Comparison of ENCODE assay signal across 26 mouse cellular contexts in genomic region chr16:18580389-18580788, GRCm38 (mm10). TPM values are rescaled to one million over a fixed set of nuclear protein-coding genes. Genes with fewer than 3 reads are reported as not detected.
DNase-seq lines count a peak whose midpoint lies in the region; ATAC-seq and TF ChIP-seq lines count a peak whose summit lies in the region.
"Had no signal": no experiment of that assay in that cellular context is flagged by ENCODE, and none has a peak within 500 bp of the region (broad histone marks: within the 10 kb centered on the region; RNA-seq: fewer than 3 reads in every experiment).

No protein-coding gene starts in this region.

- no peak overlapping the region for H3K4me3 ChIP-seq in hindbrain, embryonic 10.5 days
- no peak overlapping the region for H3K4me3 ChIP-seq in hindbrain, embryonic 14.5 days (replicated peaks; ENCODE audit: low read length)
- H3K4me3 ChIP-seq in lung, embryonic 14.5 days (ENCODE audit: low read depth, low read length) = no peak overlapping the region
- no peak overlapping the region for H3K4me3 ChIP-seq in embryonic fibroblast, embryonic 13.5 days (ENCODE audit: insufficient read depth, low read length)
- H3K4me3 ChIP-seq: erythroblast, embryonic 14.5 days; forebrain, embryonic 12.5 days; hindbrain, embryonic 15.5 days; myocyte had no signal

- H3K36me3 ChIP-seq in hindbrain, embryonic 10.5 days = no peaks in the 10 kb centered on the region
- H3K36me3 ChIP-seq in hindbrain, embryonic 14.5 days (replicated peaks; ENCODE audit: control insufficient read depth, insufficient read depth) = no peaks in the 10 kb centered on the region
- H3K36me3 ChIP-seq in lung, embryonic 14.5 days (ENCODE audit: insufficient read depth) = no peaks in the 10 kb centered on the region; the same call in 1 of the 2 replicates
- H3K36me3 ChIP-seq: embryonic facial prominence, embryonic 12.5 days; forebrain, embryonic 12.5 days; heart, embryonic 15.5 days; hindbrain, embryonic 15.5 days; intestine, embryonic 15.5 days; kidney, embryonic 15.5 days; midbrain, embryonic 13.5 days; neural tube, embryonic 13.5 days had no signal

- ATAC-seq in hindbrain, embryonic 14.5 days (ENCODE audit: low FRiP score) = no peak
- no peak for ATAC-seq in lung, embryonic 14.5 days (ENCODE audit: insufficient read depth)
- ATAC-seq: intestine, embryonic 15.5 days; midbrain, embryonic 13.5 days; Patski had no signal

- no peak overlapping the region for H3K9ac ChIP-seq in hindbrain, embryonic 14.5 days
- H3K9ac ChIP-seq in lung, embryonic 14.5 days = no peak overlapping the region
- H3K9ac ChIP-seq: embryonic facial prominence, embryonic 12.5 days; forebrain, embryonic 12.5 days; hindbrain, embryonic 15.5 days; kidney, embryonic 15.5 days; midbrain, embryonic 13.5 days; neural tube, embryonic 13.5 days had no signal

- no peaks in the 10 kb centered on the region for H3K9me3 ChIP-seq in hindbrain, embryonic 10.5 days
- H3K9me3 ChIP-seq in hindbrain, embryonic 14.5 days (ENCODE audit: control insufficient read depth, low read length) = no peaks in the 10 kb centered on the region
- H3K9me3 ChIP-seq in lung, embryonic 14.5 days (ENCODE audit: low read depth, low read length) = no peaks in the 10 kb centered on the region
- H3K9me3 ChIP-seq: embryonic facial prominence, embryonic 12.5 days; forebrain, embryonic 12.5 days; heart, embryonic 15.5 days; hindbrain, embryonic 15.5 days; intestine, embryonic 15.5 days; kidney, embryonic 15.5 days; midbrain, embryonic 13.5 days; neural tube, embryonic 13.5 days had no signal

- H3K4me2 ChIP-seq in hindbrain, embryonic 14.5 days (replicated peaks) = no peak overlapping the region
- H3K4me2 ChIP-seq in lung, embryonic 14.5 days = no peak overlapping the region
- H3K4me2 ChIP-seq: midbrain, embryonic 13.5 days had no signal

- peaks cover 87% of the 10 kb centered on the region for H3K27me3 ChIP-seq in hindbrain, embryonic 10.5 days (ENCODE audit: insufficient read depth, poor library complexity, severe bottlenecking)
- H3K27me3 ChIP-seq in hindbrain, embryonic 14.5 days (ENCODE audit: control insufficient read depth, insufficient read depth, low read length) = peaks cover 63% of the 10 kb centered on the region
- peaks cover 63% of the 10 kb centered on the region for H3K27me3 ChIP-seq in lung, embryonic 14.5 days (ENCODE audit: insufficient read depth, low read length)

- peaks cover 50% of the 10 kb centered on the region for H3K4me1 ChIP-seq in hindbrain, embryonic 10.5 days (replicated peaks)
- peaks cover 13% of the 10 kb centered on the region for H3K4me1 ChIP-seq in hindbrain, embryonic 14.5 days (replicated peaks; ENCODE audit: control insufficient read depth, insufficient read depth, low read length)
- 0 out of 2 replicates have a peak, but pooled peaks cover 5% of the 10 kb centered on the region for H3K4me1 ChIP-seq in lung, embryonic 14.5 days (ENCODE audit: insufficient read depth)
- H3K4me1 ChIP-seq in embryonic fibroblast, embryonic 13.5 days (ENCODE audit: control insufficient read depth, insufficient read depth, low read length) = no peaks in the 10 kb centered on the region

- WGBS in hindbrain, embryonic 10.5 days = 9% methylated on average over 2 of the region's 2 CpGs
- 15% methylated on average over 2 of the region's 2 CpGs for WGBS in hindbrain, embryonic 14.5 days
- WGBS in lung, embryonic 14.5 days = 23% methylated on average over 2 of the region's 2 CpGs

- TF ChIP-seq CTCF in lung, embryonic 14.5 days (IDR thresholded peaks at IDR 0.05; ENCODE audit: low read depth) = peak; percentile 47
- peak; percentile 20; the same call in 1 of the 2 replicates for TF ChIP-seq CTCF in embryonic fibroblast, embryonic 13.5 days (IDR thresholded peaks at IDR 0.05; ENCODE audit: borderline replicate concordance, insufficient read depth, low read length)

- no peak overlapping the region for H3K27ac ChIP-seq in hindbrain, embryonic 10.5 days
- H3K27ac ChIP-seq in hindbrain, embryonic 14.5 days = no peak overlapping the region
- H3K27ac ChIP-seq in lung, embryonic 14.5 days (ENCODE audit: low read depth) = no peak overlapping the region
- no peak overlapping the region for H3K27ac ChIP-seq in embryonic fibroblast, embryonic 13.5 days (ENCODE audit: insufficient read depth, low read length)
- H3K27ac ChIP-seq: embryonic facial prominence, embryonic 12.5 days; forebrain, embryonic 12.5 days; heart, embryonic 15.5 days; hindbrain, embryonic 15.5 days; intestine, embryonic 15.5 days; kidney, embryonic 15.5 days; midbrain, embryonic 13.5 days; neural tube, embryonic 13.5 days had no signal

- DNase-seq in hindbrain, embryonic 10.5 days (ENCODE audit: low spot score) = peak; percentile 42
- no peak for DNase-seq in hindbrain, embryonic 14.5 days (ENCODE audit: low spot score)
- peak; percentile 29 for DNase-seq in lung, embryonic 14.5 days
- no peak for DNase-seq in lung, postnatal 10 days
- DNase-seq in embryo, embryonic 10 days (ENCODE audit: low spot score) = peak; percentile 70
- no peak for DNase-seq in cerebellum, adult 8-10 months
- DNase-seq: adrenal gland, adult 2 months; cerebellum, adult 2 months; cerebellum, postnatal 36 days; gastrocnemius, postnatal 25 days; lung, postnatal 14 days; retina, postnatal 1 day; thymus, postnatal 25 days had no signal

- TF ChIP-seq POLR2A in embryonic fibroblast, embryonic 13.5 days (IDR thresholded peaks at IDR 0.05; ENCODE audit: low read depth, low read length) = no peak

RNA-seq across cellular contexts. Expression of gene Tbx1, which starts 10.1 kb away (rescaled TPM):
- 11.3 and 15.3 TPM in 2 replicates for polyA plus RNA-seq in hindbrain, embryonic 10.5 days (2016; fragmentation: Nextera tagmentation; extraction: Ambion mirVana)
- 0.94 and 1.2 TPM in 2 replicates for polyA plus RNA-seq in hindbrain, embryonic 14.5 days (2014; fragmentation: Nextera tagmentation; extraction: Ambion mirVana)
- 12.0 and 15.8 TPM in 2 replicates for polyA plus RNA-seq in lung, embryonic 14.5 days (2014; fragmentation: Nextera tagmentation; extraction: Ambion mirVana)
- 2.8 and 3.3 TPM in 2 replicates for polyA plus RNA-seq in embryonic fibroblast, embryonic 13.5 days (2011; ENCODE audit: insufficient read length, low read depth, missing spikeins)
- polyA plus RNA-seq: erythroblast, embryonic 14.5 days had no signal

RNA-seq across cellular contexts. Expression of gene Gp1bb, which starts 41.8 kb away (rescaled TPM):
- polyA plus RNA-seq in hindbrain, embryonic 10.5 days (2016; fragmentation: Nextera tagmentation; extraction: Ambion mirVana) = 4.2 and 9.2 TPM in 2 replicates
- 13.7 and 16.7 TPM in 2 replicates for polyA plus RNA-seq in hindbrain, embryonic 14.5 days (2014; fragmentation: Nextera tagmentation; extraction: Ambion mirVana)
- 3.8 and 4.1 TPM in 2 replicates for polyA plus RNA-seq in lung, embryonic 14.5 days (2014; fragmentation: Nextera tagmentation; extraction: Ambion mirVana)
- 2.4 and 3.9 TPM in 2 replicates for polyA plus RNA-seq in embryonic fibroblast, embryonic 13.5 days (2011; ENCODE audit: insufficient read length, low read depth, missing spikeins)
- polyA plus RNA-seq: liver, adult 2 months had no signal

RNA-seq across cellular contexts. Expression of gene Gm49601, which starts 45.8 kb away (rescaled TPM):
- polyA plus RNA-seq in hindbrain, embryonic 10.5 days (2016; fragmentation: Nextera tagmentation; extraction: Ambion mirVana) = 3.4 and 8.5 TPM in 2 replicates
- 6.9 and 10.1 TPM in 2 replicates for polyA plus RNA-seq in hindbrain, embryonic 14.5 days (2014; fragmentation: Nextera tagmentation; extraction: Ambion mirVana)
- polyA plus RNA-seq in lung, embryonic 14.5 days (2014; fragmentation: Nextera tagmentation; extraction: Ambion mirVana) = 1.2 and 1.7 TPM in 2 replicates
- polyA plus RNA-seq in embryonic fibroblast, embryonic 13.5 days (2011; ENCODE audit: insufficient read length, low read depth, missing spikeins) = 17.8 and 20.1 TPM in 2 replicates
- polyA plus RNA-seq: liver, adult 2 months had no signal

RNA-seq across cellular contexts. Expression of gene Sept5, which starts 49.4 kb away (rescaled TPM):
- polyA plus RNA-seq in hindbrain, embryonic 10.5 days (2016; fragmentation: Nextera tagmentation; extraction: Ambion mirVana) = 42.3 and 71.9 TPM in 2 replicates
- 192 and 218 TPM in 2 replicates for polyA plus RNA-seq in hindbrain, embryonic 14.5 days (2014; fragmentation: Nextera tagmentation; extraction: Ambion mirVana)
- polyA plus RNA-seq in lung, embryonic 14.5 days (2014; fragmentation: Nextera tagmentation; extraction: Ambion mirVana) = 19.3 and 20.1 TPM in 2 replicates
- polyA plus RNA-seq in embryonic fibroblast, embryonic 13.5 days (2011; ENCODE audit: insufficient read length, low read depth, missing spikeins) = 82.3 and 89.3 TPM in 2 replicates
- polyA plus RNA-seq: erythroblast, embryonic 14.5 days had no signal

Comparison
In these comparisons a context has a peak if more than half of its experiments do, and no peak if none do; other contexts are left out.
1. DNase-seq: peak in hindbrain, embryonic 10.5 days (single experiment), lung, embryonic 14.5 days (single experiment) and embryo, embryonic 10 days (single experiment); none in hindbrain, embryonic 14.5 days (single experiment), lung, postnatal 10 days (single experiment) and cerebellum, adult 8-10 months (single experiment).